Mouse (Mus musculus) midbrain, postnatal 0 days (tissue): ENCODE measurements around the gene Gm10643. TPM values are rescaled to one million over a fixed set of nuclear protein-coding genes. Genes with fewer than 3 reads are reported as not detected.
A peak's percentile ranks its signal among the peaks of the same experiment; 100 is the strongest.

Experiments
- ATAC-seq: fragments of 200-750 bp; cut with Nextera tagmentation; 2 replicates; pipeline ENCODE4 v1.8.0; 2017; ENCODE audit warnings: moderate number of reproducible peaks, mild to moderate bottlenecking, moderate TSS enrichment, moderate library complexity; ENCODE audit not compliant: low FRiP score
- DNase-seq: peaks from one replicate; pipeline ENCODE4 v3.0.0-alpha.2; 2015; ENCODE audit warnings: low spot score
- H3K27ac ChIP-seq: fragments of 300-500 bp; sonication (generic); 2 replicates; pipeline ENCODE4 v1.5.1; 2014; ENCODE audit warnings: low read depth, mild to moderate bottlenecking, low read length, mixed read lengths
- H3K27me3 ChIP-seq: fragments of 300-500 bp; sonication (generic); 2 replicates; pipeline ENCODE4 v1.6.1; 2014; ENCODE audit warnings: low read length, control low read depth, mixed read lengths; ENCODE audit not compliant: insufficient read depth
- H3K36me3 ChIP-seq: fragments of 300-500 bp; sonication (generic); 2 replicates; pipeline ENCODE4 v1.6.1; 2014; ENCODE audit warnings: low read length, control low read depth, mixed read lengths; ENCODE audit not compliant: insufficient read depth
- H3K4me1 ChIP-seq: fragments of 300-500 bp; sonication (generic); 2 replicates; pipeline ENCODE4 v1.6.1; 2014; ENCODE audit warnings: mild to moderate bottlenecking, control low read depth, antibody characterized with exemption, low read length, mixed read lengths; ENCODE audit not compliant: insufficient read depth
- H3K4me2 ChIP-seq: fragments of 300-500 bp; sonication (generic); 2 replicates; pipeline ENCODE4 v1.6.1; 2014; ENCODE audit warnings: low read depth, mild to moderate bottlenecking, low read length, mixed read lengths; ENCODE audit not compliant: poor library complexity, severe bottlenecking
- H3K4me3 ChIP-seq: fragments of 300-500 bp; sonication (generic); 2 replicates; pipeline ENCODE4 v1.5.1; 2014; ENCODE audit warnings: low read depth, mild to moderate bottlenecking, low read length, moderate library complexity
- H3K9ac ChIP-seq: fragments of 300-500 bp; sonication (generic); replicated peaks from 2 replicates; pipeline ENCODE4 v1.6.1; 2014; ENCODE audit warnings: mild to moderate bottlenecking, low read length, moderate library complexity, mixed read lengths; ENCODE audit not compliant: poor library complexity, severe bottlenecking
- H3K9me3 ChIP-seq: fragments of 300-500 bp; sonication (generic); 2 replicates; pipeline ENCODE4 v1.6.1; 2016; ENCODE audit warnings: low read length, control low read depth
- CTCF ChIP-seq: IDR thresholded peaks from 2 replicates; pipeline ENCODE4 v1.5.1; 2016; ENCODE audit warnings: antibody characterized with exemption, mild to moderate bottlenecking
- WGBS: fragments of 180-500 bp; shearing (Covaris S2); extraction: QIAGEN DNeasy Blood & Tissue Kit; methylation state at CpG from one replicate; pipeline ENCODE4 v1.1.7; 2014; 5-methylcytosine and 5-hydroxymethylcytosine counted together
- polyA plus RNA-seq: library from polyadenylated mRNA; unstranded; fragments of >200 nt; fragmentation: Nextera tagmentation; extraction: Ambion mirVana; gene quantifications from 2 replicates; pipeline ENCODE4 v1.2.1, GENCODE M21; 2015
- total RNA-seq: library from RNA; depleted of rRNA; stranded (reverse); fragments of >200 nt; gene quantifications from 2 replicates; pipeline ENCODE4 v1.2.3, GENCODE M21; 2014

The Gm10643 gene
- total and polyA plus RNA-seq, 2 experiments from 2014 or later = 1.7 to 3.0 TPM

- H3K4me2 ChIP-seq = peak overlapping the region; percentile 91
- no peak overlapping the region for H3K27ac ChIP-seq
- TF ChIP-seq CTCF = no peak
- H3K9me3 ChIP-seq = no peaks in the 10 kb centered on the region
- H3K27me3 ChIP-seq = peaks cover 29% of the 10 kb centered on the region; the same call in 1 of the 2 replicates
- peak; percentile 55 for DNase-seq
- H3K4me1 ChIP-seq = no peaks in the 10 kb centered on the region
- H3K9ac ChIP-seq = peak overlapping the region; percentile 77
- under 1% methylated on average over 36 of the region's 41 CpGs for WGBS
- H3K4me3 ChIP-seq = peak overlapping the region; percentile 57
- peak; percentile 42 for ATAC-seq
- no peaks in the 10 kb centered on the region for H3K36me3 ChIP-seq
Observed at GRCm38 (mm10) chr8:84025863-84026262, 39.1 kb downstream of the Gm10643 start.

- peak; percentile 64 for TF ChIP-seq CTCF
- DNase-seq = no peak
- H3K27ac ChIP-seq = no peak overlapping the region
Observed at GRCm38 (mm10) chr8:84024171-84024570, 40.8 kb downstream of the Gm10643 start.

GRCm38 (mm10) chr8:84023631-84024030 is 41.3 kb downstream of the Gm10643 start:
- no peak overlapping the region for H3K4me2 ChIP-seq
- no peak for DNase-seq
- no peaks in the 10 kb centered on the region for H3K9me3 ChIP-seq
- H3K27me3 ChIP-seq = peaks cover 27% of the 10 kb centered on the region; the same call in 1 of the 2 replicates
- WGBS = 53% methylated on average over 1 of the region's 1 CpGs
- H3K9ac ChIP-seq = no peak overlapping the region
- H3K4me1 ChIP-seq = no peaks in the 10 kb centered on the region
- no peaks in the 10 kb centered on the region for H3K36me3 ChIP-seq
- no peak for TF ChIP-seq CTCF
- H3K4me3 ChIP-seq = no peak overlapping the region
- no peak overlapping the region for H3K27ac ChIP-seq
- no peak for ATAC-seq

More at GRCm38 (mm10) chr8:84024171-84024570, 40.8 kb downstream of the Gm10643 start:
- H3K27me3 ChIP-seq = peaks cover 29% of the 10 kb centered on the region; the same call in 1 of the 2 replicates
- H3K4me1 ChIP-seq = no peaks in the 10 kb centered on the region
- no peaks in the 10 kb centered on the region for H3K9me3 ChIP-seq
- no peak overlapping the region for H3K9ac ChIP-seq
- WGBS = 12% methylated on average over 10 of the region's 10 CpGs
- ATAC-seq = no peak
- H3K4me2 ChIP-seq = no peak overlapping the region
- no peaks in the 10 kb centered on the region for H3K36me3 ChIP-seq
- no peak overlapping the region for H3K4me3 ChIP-seq

GRCm38 (mm10) chr8:84023085-84023484 is 41.9 kb downstream of the Gm10643 start:
- H3K27me3 ChIP-seq = peaks cover 22% of the 10 kb centered on the region; the same call in 1 of the 2 replicates
- 53% methylated on average over 5 of the region's 5 CpGs for WGBS
- no peaks in the 10 kb centered on the region for H3K4me1 ChIP-seq
- H3K4me2 ChIP-seq = no peak overlapping the region
- no peaks in the 10 kb centered on the region for H3K9me3 ChIP-seq
- no peak overlapping the region for H3K9ac ChIP-seq
- H3K27ac ChIP-seq = no peak overlapping the region
- DNase-seq = no peak
- no peaks in the 10 kb centered on the region for H3K36me3 ChIP-seq
- TF ChIP-seq CTCF = no peak
- ATAC-seq = no peak
- no peak overlapping the region for H3K4me3 ChIP-seq

- Histone ChIP-seq H3K9ac (no peak overlapping the region), H3K27ac (no peak overlapping the region), H3K36me3 (no peaks in the 10 kb centered on the region), H3K4me3 (no peak overlapping the region), H3K9me3 (no peaks in the 10 kb centered on the region), H3K4me2 (no peak overlapping the region), H3K27me3 (peaks cover 10% of the 10 kb centered on the region; the same call in 1 of the 2 replicates), H3K4me1 (no peaks in the 10 kb centered on the region)
- 33% methylated on average over 12 of the region's 12 CpGs for WGBS
- DNase-seq = no peak
- no peak for ATAC-seq
- TF ChIP-seq CTCF = no peak
Observed at GRCm38 (mm10) chr8:84021569-84021968, 43.4 kb downstream of the Gm10643 start.

GRCm38 (mm10) chr8:84021096-84021495 is 43.8 kb downstream of the Gm10643 start, which contains the start of gene Palm3:
Palm3 (plus strand) TSS chr8:84021471.
- Histone ChIP-seq H3K27ac (no peak within 1 kb of the TSS), H3K27me3 (0 out of 2 replicates have a peak, but pooled peaks cover 8% of the 10 kb centered on the region), H3K4me1 (no peaks in the 10 kb centered on the region), H3K4me2 (no peak within 1 kb of the TSS), H3K9me3 (no peaks in the 10 kb centered on the region), H3K4me3 (no peak within 1 kb of the TSS), H3K36me3 (no peaks in the 10 kb centered on the region), H3K9ac (no peak within 1 kb of the TSS)
- ATAC-seq = no peak
- WGBS = 7% methylated on average over 18 of the region's 18 CpGs
- DNase-seq = no peak
- no peak for TF ChIP-seq CTCF
